Mouse (Mus musculus) limb, embryonic 14.5 days (tissue): ENCODE measurements around the gene Plac8. TPM values are rescaled to one million over a fixed set of nuclear protein-coding genes. Genes with fewer than 3 reads are reported as not detected.

Experiments used
- ATAC-seq: fragments of 200-750 bp; cut with Nextera tagmentation; 2 replicates; pipeline ENCODE4 v1.8.0; 2017; ENCODE audit warnings: low read depth, moderate number of reproducible peaks, moderate TSS enrichment; ENCODE audit not compliant: low FRiP score
- DNase-seq: peaks from one replicate; pipeline ENCODE4 v3.0.0-alpha.2; 2015; ENCODE audit warnings: low spot score
- H3K27ac ChIP-seq: fragments of 300-500 bp; sonication (generic); replicated peaks from 2 replicates; pipeline ENCODE4 v1.5.1; 2014; ENCODE audit warnings: low read depth, mild to moderate bottlenecking, low read length, moderate library complexity, mixed read lengths
- H3K27me3 ChIP-seq: fragments of 300-500 bp; sonication (generic); 2 replicates; pipeline ENCODE4 v1.6.1; 2014; ENCODE audit warnings: low read length, mixed read lengths; ENCODE audit not compliant: control insufficient read depth, insufficient read depth
- H3K36me3 ChIP-seq: fragments of 300-500 bp; sonication (generic); 2 replicates; pipeline ENCODE4 v1.6.1; 2014; ENCODE audit warnings: mild to moderate bottlenecking, low read length, moderate library complexity, mixed read lengths; ENCODE audit not compliant: control insufficient read depth, insufficient read depth
- H3K4me1 ChIP-seq: fragments of 300-500 bp; sonication (generic); 2 replicates; pipeline ENCODE4 v1.6.1; 2014; ENCODE audit warnings: antibody characterized with exemption, low read length, mixed read lengths; ENCODE audit not compliant: control insufficient read depth, insufficient read depth
- H3K4me2 ChIP-seq: fragments of 300-500 bp; sonication (generic); replicated peaks from 2 replicates; pipeline ENCODE4 v1.6.1; 2014; ENCODE audit warnings: low read depth, mild to moderate bottlenecking, low read length, moderate library complexity; ENCODE audit not compliant: severe bottlenecking
- H3K4me3 ChIP-seq: fragments of 300-500 bp; sonication (generic); replicated peaks from 2 replicates; pipeline ENCODE4 v1.5.1; 2014; ENCODE audit warnings: low read length
- H3K9ac ChIP-seq: fragments of 300-500 bp; sonication (generic); 2 replicates; pipeline ENCODE4 v1.6.1; 2014; ENCODE audit warnings: mild to moderate bottlenecking, low read depth, low read length, moderate library complexity; ENCODE audit not compliant: severe bottlenecking
- H3K9me3 ChIP-seq: fragments of 300-500 bp; sonication (generic); 2 replicates; pipeline ENCODE4 v1.6.1; 2016; ENCODE audit warnings: low read length; ENCODE audit not compliant: control insufficient read depth
- POLR2A ChIP-seq: fragments of 200-500 bp; IDR thresholded peaks from 2 replicates; pipeline ENCODE4 v1.8.0; 2012; ENCODE audit warnings: inconsistent platforms, mild to moderate bottlenecking, moderate library complexity, borderline replicate concordance; ENCODE audit not compliant: insufficient read depth, insufficient read length; ENCODE audit errors: extremely low read depth
- WGBS: fragments of 180-500 bp; shearing (Covaris S2); extraction: QIAGEN DNeasy Blood & Tissue Kit; methylation state at CpG from one replicate; pipeline ENCODE4 v1.1.7; 2014; 5-methylcytosine and 5-hydroxymethylcytosine counted together
- polyA plus RNA-seq, 2 experiments: library from polyadenylated mRNA; depleted of rRNA in 1 of 2; stranded (reverse) in 1 of 2; unstranded in 1 of 2; fragments of >200 nt; fragmentation: Nextera tagmentation in 1 of 2; extraction: Ambion mirVana in 1 of 2; gene quantifications; 2 replicates each; pipeline versions ENCODE4 v1.2.1 to v1.2.3; 2012 to 2014

Plac8 gene
- polyA plus RNA-seq, 2 experiments, result 5.4 to 8.1 TPM

DNA sequence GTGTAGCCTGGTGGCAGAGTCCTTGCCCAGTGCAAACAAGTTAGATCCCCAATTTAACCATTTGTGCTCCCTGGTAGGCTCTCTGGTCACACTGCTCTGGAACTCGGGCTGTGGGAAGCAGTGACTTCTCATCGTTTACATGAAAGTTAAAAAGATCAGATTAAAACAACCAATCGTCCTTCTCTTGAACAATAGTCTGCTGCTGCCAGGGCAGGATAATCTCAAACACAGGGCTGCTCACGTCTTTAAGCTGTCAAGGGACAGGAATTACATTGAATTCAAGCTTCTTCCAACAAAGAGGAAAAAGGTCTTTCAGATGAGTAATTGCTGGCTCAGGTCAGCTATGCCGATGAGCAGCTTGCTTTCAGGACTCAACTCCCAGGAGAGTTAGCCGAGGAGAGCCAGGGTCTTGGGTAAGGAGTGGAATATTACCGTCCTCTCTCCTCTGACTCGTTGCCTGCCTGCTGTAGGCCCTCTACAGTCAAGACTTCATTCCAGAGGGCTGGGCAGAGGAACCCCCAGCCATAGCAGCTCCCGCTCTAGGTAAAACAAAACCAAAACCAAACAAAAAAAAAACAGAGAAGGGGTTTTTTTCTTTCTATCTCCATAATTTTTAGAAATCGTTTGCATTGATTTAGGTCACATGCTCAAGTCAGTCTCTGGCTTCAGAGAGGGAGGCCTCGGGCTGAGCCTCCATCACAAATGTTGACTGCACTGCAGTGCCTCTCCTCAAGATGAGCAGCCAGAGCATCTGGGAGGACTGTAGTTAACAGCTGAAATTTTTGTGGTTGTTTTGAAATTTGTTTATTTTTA, 9.8 kb upstream of the Plac8 start:
- ATAC-seq, result no peak

DNA sequence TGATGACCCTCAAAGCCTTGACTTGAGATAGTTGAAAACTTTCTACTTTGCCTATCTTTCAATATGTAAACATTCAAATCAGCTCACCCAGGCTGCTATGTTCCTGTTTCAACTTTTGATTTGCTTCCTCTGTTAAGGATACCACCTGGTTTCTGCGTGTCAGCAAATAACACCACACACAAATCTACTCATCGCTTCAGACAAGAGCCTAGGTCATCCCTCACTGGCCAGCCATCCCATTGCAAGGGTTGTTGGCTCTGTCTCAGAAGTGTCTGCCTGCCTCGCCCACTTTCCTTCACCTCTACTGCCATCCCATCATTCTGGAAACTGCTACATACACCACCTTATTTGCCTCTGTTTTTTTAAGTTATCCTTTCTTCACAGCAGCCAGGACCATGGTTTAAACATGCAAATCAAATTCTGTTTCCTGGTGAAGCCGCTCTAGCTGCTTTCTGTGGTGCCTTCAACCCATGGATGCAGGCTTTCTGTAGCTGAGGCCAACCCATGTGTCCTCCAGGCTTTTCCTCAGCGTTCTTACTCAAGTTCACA, 6.9 kb upstream of the Plac8 start:
- H3K4me1 ChIP-seq, result no peaks in the 10 kb centered on the region
- no peak for TF ChIP-seq POLR2A
- no peak overlapping the region for H3K27ac ChIP-seq
- no peak overlapping the region for H3K9ac ChIP-seq
- no peaks in the 10 kb centered on the region for H3K9me3 ChIP-seq
- ATAC-seq (no peak), DNase-seq (no peak)
- no peaks in the 10 kb centered on the region for H3K36me3 ChIP-seq
- no peak overlapping the region for H3K4me2 ChIP-seq
- H3K27me3 ChIP-seq, result no peaks in the 10 kb centered on the region
- H3K4me3 ChIP-seq, result no peak overlapping the region
- WGBS, result 88% methylated on average over 5 of the region's 5 CpGs

More for the DNA sequence above, 9.8 kb upstream of the Plac8 start:
- Histone ChIP-seq H3K36me3 (no peaks in the 10 kb centered on the region), H3K27me3 (no peaks in the 10 kb centered on the region), H3K9me3 (no peaks in the 10 kb centered on the region), H3K4me3 (no peak overlapping the region), H3K9ac (no peak overlapping the region), H3K4me2 (no peak overlapping the region), H3K27ac (no peak overlapping the region), H3K4me1 (no peaks in the 10 kb centered on the region)
- 66% methylated on average over 11 of the region's 11 CpGs for WGBS
- DNase-seq, result no peak
- no peak for TF ChIP-seq POLR2A

DNA sequence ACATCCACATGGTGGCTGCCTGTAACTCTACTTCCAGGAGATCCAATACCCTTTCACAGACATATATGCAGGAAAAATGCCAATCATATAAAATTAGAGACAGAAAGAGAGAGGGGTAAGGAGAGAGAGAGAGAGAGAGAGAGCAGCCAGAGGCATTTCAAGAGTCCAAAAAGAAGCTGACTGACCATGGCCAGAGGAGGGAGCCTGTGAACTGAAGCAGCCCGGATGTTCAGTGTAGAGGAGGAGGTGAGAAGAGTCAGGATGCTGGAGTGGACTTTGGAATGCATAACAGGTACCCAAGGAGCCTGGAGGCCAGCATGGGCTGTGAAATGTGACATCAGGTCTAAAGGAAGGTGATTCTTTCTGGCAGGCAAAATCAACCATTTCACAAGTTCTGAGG, 2.7 kb upstream of the Plac8 start:
- H3K9me3 ChIP-seq, result no peaks in the 10 kb centered on the region
- H3K27me3 ChIP-seq, result no peaks in the 10 kb centered on the region
- no peak overlapping the region for H3K4me3 ChIP-seq
- WGBS, result 68% methylated on average over 1 of the region's 1 CpGs
- no peak overlapping the region for H3K27ac ChIP-seq
- DNase-seq (no peak), ATAC-seq (no peak)
- TF ChIP-seq POLR2A, result no peak
- no peak overlapping the region for H3K4me2 ChIP-seq
- H3K36me3 ChIP-seq, result no peaks in the 10 kb centered on the region
- no peaks in the 10 kb centered on the region for H3K4me1 ChIP-seq
- no peak overlapping the region for H3K9ac ChIP-seq

- Histone ChIP-seq H3K4me2 (no peak overlapping the region), H3K9me3 (no peaks in the 10 kb centered on the region), H3K27ac (no peak overlapping the region), H3K27me3 (no peaks in the 10 kb centered on the region), H3K4me3 (no peak overlapping the region), H3K36me3 (no peaks in the 10 kb centered on the region), H3K4me1 (no peaks in the 10 kb centered on the region), H3K9ac (no peak overlapping the region)
- ATAC-seq, result no peak
- no peak for DNase-seq
- WGBS, result 88% methylated on average over 5 of the region's 5 CpGs
- TF ChIP-seq POLR2A, result no peak
Measured at GRCm38 (mm10) chr5:100573256-100573655, 1.2 kb upstream of the Plac8 start.

DNA sequence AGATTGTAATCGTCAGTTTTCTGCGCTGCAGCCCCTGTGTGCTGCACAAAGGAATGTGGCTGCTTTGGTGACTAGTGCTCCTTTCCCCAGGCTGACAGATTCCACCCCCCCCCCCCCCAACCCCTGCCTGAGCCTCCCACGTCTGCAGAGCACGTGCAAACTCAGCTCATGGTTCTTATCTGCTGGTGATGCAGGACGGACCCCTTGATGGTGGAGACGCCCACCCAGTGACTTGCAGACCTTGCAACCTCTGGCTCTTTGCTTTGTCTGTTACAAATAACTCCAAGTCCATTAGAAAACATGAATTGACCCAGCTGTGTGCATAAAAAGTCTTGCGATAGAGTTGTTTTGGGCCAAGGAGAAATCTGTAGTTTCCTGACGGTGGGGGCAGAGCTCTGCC, 1.3 kb downstream of the Plac8 start:
- WGBS, result 24% methylated on average over 8 of the region's 8 CpGs
- no peak for TF ChIP-seq POLR2A
- DNase-seq, result no peak
- no peak overlapping the region for H3K9ac ChIP-seq
- no peaks in the 10 kb centered on the region for H3K9me3 ChIP-seq
- H3K27ac ChIP-seq, result no peak overlapping the region
- no peaks in the 10 kb centered on the region for H3K4me1 ChIP-seq
- H3K4me2 ChIP-seq, result no peak overlapping the region
- H3K36me3 ChIP-seq, result no peaks in the 10 kb centered on the region
- H3K27me3 ChIP-seq, result no peaks in the 10 kb centered on the region
- ATAC-seq, result no peak
- H3K4me3 ChIP-seq, result no peak overlapping the region
